Comparison of ENCODE assay signal across 7 mouse cellular contexts in genomic region chr6:115271866-115272271, GRCm38 (mm10). TPM values are rescaled to one million over a fixed set of nuclear protein-coding genes. Genes with fewer than 3 reads are reported as not detected.
DNase-seq lines count a peak whose midpoint lies in the region; ATAC-seq lines count a peak whose summit lies in the region.

No protein-coding gene starts in this region.

- ATAC-seq in kidney, embryonic 15.5 days (replicated peaks; ENCODE audit: low FRiP score), result peak; percentile 79; the same call in 1 of the 2 replicates

- no peaks in the 10 kb centered on the region for H3K9me3 ChIP-seq in kidney, embryonic 15.5 days (replicated peaks)

- no peak overlapping the region for H3K4me3 ChIP-seq in kidney, embryonic 15.5 days (replicated peaks)

- no peaks in the 10 kb centered on the region for H3K27me3 ChIP-seq in kidney, embryonic 15.5 days

- no peaks in the 10 kb centered on the region for H3K36me3 ChIP-seq in kidney, embryonic 15.5 days

- no peak overlapping the region for H3K9ac ChIP-seq in kidney, embryonic 15.5 days

- peak overlapping the region; percentile 24; the same call in 1 of the 2 replicates for H3K27ac ChIP-seq in kidney, embryonic 15.5 days

- H3K4me2 ChIP-seq in kidney, embryonic 15.5 days, result no peak overlapping the region

- peak; percentile 83 for DNase-seq in Muller cell, postnatal 12 days (ENCODE audit: inconsistent ontology term)
- peak; percentile 82 for DNase-seq in adrenal gland, postnatal 14 days
- peak; percentile 98 for DNase-seq in heart, adult 11 months
- peak; percentile 24 for DNase-seq in ovary, adult 18-20 months (ENCODE audit: low spot score)
- DNase-seq in frontal cortex, adult 2 months (ENCODE audit: extremely low spot score in 1 of 2, low spot score in 1 of 2), result no peak
- DNase-seq in neural tube, embryonic 10.5 days (ENCODE audit: extremely low spot score, low spot score), result no peak

- 14% methylated on average over 4 of the region's 4 CpGs for WGBS in kidney, embryonic 15.5 days

- H3K4me1 ChIP-seq in kidney, embryonic 15.5 days, result peaks cover 34% of the 10 kb centered on the region

RNA-seq across cellular contexts. Expression of gene Timp4, which starts 19.9 kb away (rescaled TPM):
- 24.6 and 36.6 TPM in 2 replicates for total RNA-seq in adrenal gland, postnatal 14 days (2021)
- 0.33 and 0.36 TPM in 2 replicates for polyA plus RNA-seq in kidney, embryonic 15.5 days (2015; fragmentation: Nextera tagmentation; extraction: Ambion mirVana)
- 19.8 and 25.9 TPM in 2 replicates for polyA plus RNA-seq in frontal cortex, adult 2 months (2012; rRNA removed)

RNA-seq across cellular contexts. Expression of gene Gm17482, which starts 44.7 kb away (rescaled TPM):
- total RNA-seq in adrenal gland, postnatal 14 days (2021), result not detected in 2 replicates
- polyA plus RNA-seq in kidney, embryonic 15.5 days (2015; fragmentation: Nextera tagmentation; extraction: Ambion mirVana), result not detected in 2 replicates
- not detected in 2 replicates for polyA plus RNA-seq in frontal cortex, adult 2 months (2012; rRNA removed)

Comparison
In these comparisons a context has a peak if more than half of its experiments do, and no peak if none do; other contexts are left out.
1. DNase-seq: peak in Muller cell, postnatal 12 days (single experiment), adrenal gland, postnatal 14 days (single experiment), heart, adult 11 months (single experiment) and ovary, adult 18-20 months (single experiment); none in frontal cortex, adult 2 months (0 of 2) and neural tube, embryonic 10.5 days (single experiment).
2. RNA of gene Timp4, which starts 19.9 kb away (polyA plus RNA-seq): 19.8 to 25.9 TPM in frontal cortex, adult 2 months; 0.33 to 0.36 TPM in kidney, embryonic 15.5 days; every median in the first group is over 10 times any median in the second.